In genomic region chr8:20027956-20028355, GRCm38 (mm10) we compare ENCODE assay signal across 8 mouse cellular contexts.
DNase-seq lines count a peak whose midpoint lies in the region.

No protein-coding gene starts in this region.

- DNase-seq in adrenal gland, adult (ENCODE audit: inconsistent age in 2 of 2, low spot score in 1 of 2): peak; percentile 15 to 59
- peak; percentile 26 for DNase-seq in gastrocnemius, adult 18-20 months (ENCODE audit: low spot score)
- peak; percentile 15 for DNase-seq in gastrocnemius, postnatal 25 days
- DNase-seq in heart, postnatal 4 days: peak; percentile 27
- DNase-seq in kidney, postnatal 4 days: peak; percentile 14 to 17
- DNase-seq in lung, postnatal 4 days: peak; percentile 28 to 36
- peak; percentile 19 for DNase-seq in thymus, postnatal 14 days
- DNase-seq in urinary bladder, postnatal 4 days (ENCODE audit: low spot score in 2 of 2): peak; percentile 49 to 88

Comparison
In these comparisons a context has a peak if more than half of its experiments do, and no peak if none do; other contexts are left out.
1. Peak in every context shown above with its lines: DNase-seq.
2. DNase-seq: peak in every context shown above with its lines; median percentile 68 in urinary bladder, postnatal 4 days; 37 in adrenal gland, adult; 32 in lung, postnatal 4 days; 27 in heart, postnatal 4 days; 26 in gastrocnemius, adult 18-20 months; 19 in thymus, postnatal 14 days; 16 in kidney, postnatal 4 days; 15 in gastrocnemius, postnatal 25 days.